Mouse (Mus musculus): ENCODE measurements at regions not wholly inside any gene's neighbourhood (a gene's known extent, or its start where the extent isn't known, plus 50 kb on each side); places are given as distances from the start of the nearest gene placed in this dataset.

GRCm38 (mm10) chr9:79518640-79519039, 200.0 kb downstream of the Col12a1 start:
- no peak for TF ChIP-seq CTCF (IDR thresholded peaks at IDR 0.05; ENCODE audit: low read depth)
- no peak for TF ChIP-seq EP300 (optimal IDR thresholded peaks at IDR 0.05)

Data from stomach, postnatal 0 days (tissue).